8 mouse cellular contexts compared by ENCODE assay signal in genomic region chr11:75531469-75532242, GRCm38 (mm10). TPM values are rescaled to one million over a fixed set of nuclear protein-coding genes. Genes with fewer than 3 reads are reported as not detected.
DNase-seq lines count a peak whose midpoint lies in the region; ATAC-seq and TF ChIP-seq lines count a peak whose summit lies in the region.

Gene Slc43a2 (plus strand): TSS chr11:75531694.

- peaks cover 35% of the 10 kb centered on the region for H3K4me1 ChIP-seq in hindbrain, embryonic 10.5 days (replicated peaks)
- peaks cover 7% of the 10 kb centered on the region; the same call in 1 of the 2 replicates for H3K4me1 ChIP-seq in lung, postnatal 0 days (ENCODE audit: insufficient read depth, low read depth, low read length)

- H3K27me3 ChIP-seq in hindbrain, embryonic 10.5 days (ENCODE audit: insufficient read depth, poor library complexity, severe bottlenecking) = 0 out of 2 replicates have a peak, but pooled peaks cover 8% of the 10 kb centered on the region
- no peaks in the 10 kb centered on the region for H3K27me3 ChIP-seq in lung, postnatal 0 days (replicated peaks; ENCODE audit: insufficient read depth, low read length)

- no peak for TF ChIP-seq CTCF in lung, postnatal 0 days (IDR thresholded peaks at IDR 0.05)

- peak; percentile 94 for DNase-seq in MEL-GATA-1-ER (ENCODE audit: extremely low read depth, low read depth)
- peak; percentile 96 for DNase-seq in cerebellum, adult 8-10 months
- peak; percentile 97 for DNase-seq in hindbrain, embryonic 10.5 days (ENCODE audit: low spot score)
- DNase-seq in layer of hippocampus, adult 9-11 months = peak; percentile 98
- peak; percentile 97 for DNase-seq in lung, postnatal 0 days (ENCODE audit: low spot score)
- peak; percentile 83 for DNase-seq in ovary, postnatal 14 days (ENCODE audit: low spot score)
- DNase-seq in thymus, postnatal 14 days = peak; percentile 97

- TF ChIP-seq EP300 in lung, postnatal 0 days (IDR thresholded peaks at IDR 0.05) = peak; percentile 52

- ATAC-seq in frontal cortex, adult (ENCODE audit: low TSS enrichment) = peak; percentile 77
- peak; percentile 90 for ATAC-seq in lung, postnatal 0 days

- peak within 1 kb of the TSS; percentile 80 for H3K9ac ChIP-seq in lung, postnatal 0 days (replicated peaks; ENCODE audit: low read depth)

- no peaks in the 10 kb centered on the region for H3K9me3 ChIP-seq in hindbrain, embryonic 10.5 days
- H3K9me3 ChIP-seq in lung, postnatal 0 days (ENCODE audit: low read length) = no peaks in the 10 kb centered on the region

- H3K36me3 ChIP-seq in hindbrain, embryonic 10.5 days = no peaks in the 10 kb centered on the region
- no peaks in the 10 kb centered on the region for H3K36me3 ChIP-seq in lung, postnatal 0 days (ENCODE audit: insufficient read depth, low read length)

- H3K4me3 ChIP-seq in hindbrain, embryonic 10.5 days = peak within 1 kb of the TSS; percentile 82
- peak within 1 kb of the TSS; percentile 62 for H3K4me3 ChIP-seq in lung, postnatal 0 days (ENCODE audit: low read depth, low read length)

- H3K27ac ChIP-seq in hindbrain, embryonic 10.5 days = peak within 1 kb of the TSS; percentile 98
- H3K27ac ChIP-seq in lung, postnatal 0 days (ENCODE audit: low read length) = peak within 1 kb of the TSS; percentile 91

- WGBS in hindbrain, embryonic 10.5 days = under 1% methylated on average over 62 of the region's 62 CpGs
- WGBS in lung, postnatal 0 days = under 1% methylated on average over 62 of the region's 62 CpGs

- H3K4me2 ChIP-seq in lung, postnatal 0 days (replicated peaks; ENCODE audit: low read depth, low read length) = peak within 1 kb of the TSS; percentile 99

RNA-seq across cellular contexts. Expression of gene Slc43a2, which starts in this region (rescaled TPM):
- polyA plus RNA-seq in hindbrain, embryonic 10.5 days (2016; fragmentation: Nextera tagmentation; extraction: Ambion mirVana) = 5.2 and 7.1 TPM in 2 replicates
- 18.2 and 24.0 TPM in 2 replicates for polyA plus RNA-seq in lung, postnatal 0 days (2015; fragmentation: Nextera tagmentation; extraction: Ambion mirVana)

Comparison
In these comparisons a context has a peak if more than half of its experiments do, and no peak if none do; other contexts are left out.
1. Peak in every context shown above with its lines: DNase-seq, ATAC-seq, H3K4me3 ChIP-seq and H3K27ac ChIP-seq.